Mouse (Mus musculus) heart, postnatal 0 days (tissue): ENCODE results near the gene Tnrc6c.

Experiments used
- CTCF ChIP-seq: IDR thresholded peaks from 2 replicates; pipeline ENCODE4 v1.5.1; 2016; ENCODE audit warnings: antibody characterized with exemption, control low read depth, low read depth
- EP300 ChIP-seq: IDR thresholded peaks from 2 replicates; pipeline ENCODE4 v1.6.1; 2016; ENCODE audit warnings: antibody characterized with exemption, low read depth

DNA sequence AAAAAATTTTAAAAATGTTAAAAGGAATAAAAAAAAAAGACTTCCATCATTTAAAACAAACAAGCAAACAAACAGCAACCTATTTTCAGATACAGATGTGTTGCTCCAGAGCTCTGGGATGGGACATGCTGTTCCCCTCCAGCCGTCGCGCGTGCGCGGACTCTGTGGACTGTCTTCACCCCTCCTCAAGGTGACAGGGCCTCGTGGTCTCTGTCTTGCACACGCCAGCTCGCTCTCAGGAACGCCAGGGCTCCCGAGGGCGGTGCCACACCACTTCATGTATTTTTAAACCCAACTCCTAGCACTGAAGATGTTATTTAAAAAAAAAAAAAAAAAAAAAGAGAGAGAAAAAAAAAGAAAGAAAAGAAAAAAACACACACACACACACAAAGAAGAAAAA, 108.2 kb downstream of the Tnrc6c start:
- TF ChIP-seq CTCF: no peak
- TF ChIP-seq EP300: 0 out of 2 replicates have a peak, but pooled peaks have one; percentile 36
